Comparison of ENCODE assay signal across 22 mouse cellular contexts in genomic region chr14:98037175-98037574, GRCm38 (mm10).
"Had no signal": no experiment of that assay in that cellular context is flagged by ENCODE, and none has a peak within 500 bp of the region (broad histone marks: within the 10 kb centered on the region; RNA-seq: fewer than 3 reads in every experiment).

No protein-coding gene starts in this region.

- H3K4me2 ChIP-seq: heart, embryonic 11.5 days; heart, embryonic 13.5 days; heart, embryonic 15.5 days; hindbrain, embryonic 13.5 days; hindbrain, embryonic 15.5 days; limb, embryonic 13.5 days; limb, embryonic 15.5 days; liver, embryonic 12.5 days had no signal

- H3K27me3 ChIP-seq: heart, embryonic 13.5 days; heart, embryonic 15.5 days; hindbrain, embryonic 13.5 days; hindbrain, embryonic 15.5 days; limb, embryonic 13.5 days; limb, embryonic 15.5 days; liver, embryonic 12.5 days had no signal

- H3K4me3 ChIP-seq: heart, adult 2 months; heart, embryonic 13.5 days; heart, embryonic 15.5 days; hindbrain, embryonic 13.5 days; hindbrain, embryonic 15.5 days; limb, embryonic 13.5 days; limb, embryonic 15.5 days; liver, embryonic 12.5 days had no signal

- H3K4me1 ChIP-seq: heart, embryonic 15.5 days; hindbrain, embryonic 13.5 days; hindbrain, embryonic 15.5 days; limb, embryonic 15.5 days; liver, embryonic 12.5 days had no signal

- H3K9me3 ChIP-seq: heart, embryonic 13.5 days; heart, embryonic 15.5 days; hindbrain, embryonic 13.5 days; hindbrain, embryonic 15.5 days; limb, embryonic 13.5 days; limb, embryonic 15.5 days; liver, embryonic 12.5 days had no signal

- H3K27ac ChIP-seq: heart, adult 2 months; heart, embryonic 13.5 days; heart, embryonic 15.5 days; hindbrain, embryonic 13.5 days; hindbrain, embryonic 15.5 days; hindbrain, postnatal 0 days; kidney, postnatal 0 days; limb, embryonic 13.5 days; limb, embryonic 15.5 days; liver, embryonic 12.5 days; liver, embryonic 14.5 days had no signal

- H3K36me3 ChIP-seq: heart, embryonic 13.5 days; heart, embryonic 15.5 days; hindbrain, embryonic 13.5 days; hindbrain, embryonic 15.5 days; limb, embryonic 13.5 days; limb, embryonic 15.5 days; liver, embryonic 12.5 days had no signal

- ATAC-seq: forebrain, postnatal 0 days; hindbrain, postnatal 0 days; intestine, embryonic 16.5 days; liver, embryonic 12.5 days had no signal

- H3K9ac ChIP-seq: forebrain, postnatal 0 days; heart, embryonic 13.5 days; heart, embryonic 15.5 days; hindbrain, embryonic 13.5 days; hindbrain, embryonic 15.5 days; limb, embryonic 13.5 days; limb, embryonic 15.5 days; liver, embryonic 12.5 days; liver, embryonic 14.5 days had no signal

- DNase-seq: forebrain, postnatal 0 days; gastrocnemius, postnatal 14 days; gastrocnemius, postnatal 36 days; heart, adult 11 months; heart, adult 2 months; heart, postnatal 14 days; heart, postnatal 36 days; layer of hippocampus, adult 9-11 months; layer of hippocampus, postnatal 36 days; left cerebral cortex, postnatal 4 days had no signal
